Mouse (Mus musculus): ENCODE data around the gene Ttll1.
"Not testable (repeated sequence)": the region's sequence is repeated elsewhere in the genome, so short reads cannot be mapped to it uniquely, and the experiment has no call there.

Ttll1 gene

DNA sequence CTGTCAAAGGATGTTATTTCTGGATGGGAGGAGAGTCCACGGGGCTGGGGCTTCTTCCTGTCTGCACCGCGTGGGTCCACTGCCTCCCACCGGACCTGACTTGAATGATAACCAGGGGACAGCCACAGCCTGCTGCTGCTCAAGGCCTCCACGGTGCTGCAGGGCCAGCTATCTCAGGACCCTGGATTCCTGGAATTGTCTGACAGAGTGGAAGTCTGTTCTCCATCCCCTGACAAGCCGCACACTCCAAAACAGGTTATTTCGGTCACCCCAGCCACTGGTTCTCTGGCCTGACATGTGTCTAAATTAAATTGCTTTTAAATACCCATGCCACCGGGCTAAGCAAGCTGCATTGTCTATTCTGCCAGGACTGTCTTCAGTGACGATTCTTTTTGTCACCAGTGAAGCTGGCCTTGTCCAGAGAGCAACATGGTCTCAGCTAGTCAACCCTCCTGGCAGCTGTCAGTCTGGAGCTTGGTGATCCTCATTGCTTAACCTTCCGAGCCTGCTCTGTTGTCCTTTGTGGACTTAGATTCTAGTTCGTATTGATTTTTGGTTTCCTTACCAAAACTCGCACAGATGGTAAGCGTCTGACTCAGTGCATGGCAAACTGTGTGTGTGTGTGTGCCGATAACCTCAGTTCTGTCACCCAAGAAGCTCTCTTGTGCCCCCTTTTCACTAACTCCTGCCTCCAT lies 13.1 kb upstream of the Ttll1 start:
- no peak for DNase-seq (ENCODE audit: low read depth, low spot score)

DNA sequence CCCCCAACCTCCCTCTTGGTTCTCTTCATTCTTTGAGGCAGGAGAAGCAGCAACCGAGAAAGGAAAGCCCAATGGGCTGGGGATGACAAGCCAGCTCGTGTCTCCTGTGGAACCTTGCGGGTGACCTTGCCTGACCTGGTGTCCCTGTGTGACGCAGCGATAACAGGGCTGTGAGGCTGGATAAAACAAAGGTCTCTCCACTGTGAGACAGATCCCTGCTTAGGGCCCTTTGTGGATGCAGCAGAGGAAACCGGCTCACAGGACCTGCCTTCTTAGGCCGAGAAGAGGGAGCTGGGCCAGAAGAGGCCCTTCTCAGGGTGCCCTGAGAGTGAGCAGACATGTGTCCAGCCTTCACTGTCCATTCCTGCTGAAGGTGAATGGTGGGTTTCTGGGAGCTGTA lies 12.5 kb upstream of the Ttll1 start:
- DNase-seq (ENCODE audit: low read depth, low spot score), result no peak

DNA sequence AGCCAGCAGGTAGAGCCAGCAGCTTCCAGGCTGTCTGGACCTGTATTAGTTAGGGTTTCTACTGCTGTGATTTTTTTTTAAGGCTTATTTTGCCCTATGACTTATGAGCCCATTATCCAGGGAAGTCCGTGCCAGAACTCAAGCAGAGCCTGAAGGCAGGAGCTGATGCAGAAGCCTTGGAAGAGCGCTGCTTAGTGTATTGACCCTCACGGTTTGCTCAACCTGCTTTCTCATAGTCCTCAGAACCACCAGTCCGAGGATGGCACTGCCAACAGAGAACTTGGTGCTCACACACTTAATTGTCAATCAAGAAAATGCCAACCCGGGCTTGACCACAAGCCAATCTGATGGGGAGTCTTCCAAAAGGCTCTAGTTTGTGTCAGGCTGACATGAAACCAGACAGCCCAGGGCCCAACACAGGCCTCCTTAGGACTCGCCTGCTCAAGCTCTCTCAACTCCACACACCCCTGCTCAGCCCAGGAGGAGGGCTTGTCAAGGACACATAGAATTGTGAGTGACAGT lies 10.2 kb upstream of the Ttll1 start:
- no peak for DNase-seq (ENCODE audit: low read depth, low spot score)

DNA sequence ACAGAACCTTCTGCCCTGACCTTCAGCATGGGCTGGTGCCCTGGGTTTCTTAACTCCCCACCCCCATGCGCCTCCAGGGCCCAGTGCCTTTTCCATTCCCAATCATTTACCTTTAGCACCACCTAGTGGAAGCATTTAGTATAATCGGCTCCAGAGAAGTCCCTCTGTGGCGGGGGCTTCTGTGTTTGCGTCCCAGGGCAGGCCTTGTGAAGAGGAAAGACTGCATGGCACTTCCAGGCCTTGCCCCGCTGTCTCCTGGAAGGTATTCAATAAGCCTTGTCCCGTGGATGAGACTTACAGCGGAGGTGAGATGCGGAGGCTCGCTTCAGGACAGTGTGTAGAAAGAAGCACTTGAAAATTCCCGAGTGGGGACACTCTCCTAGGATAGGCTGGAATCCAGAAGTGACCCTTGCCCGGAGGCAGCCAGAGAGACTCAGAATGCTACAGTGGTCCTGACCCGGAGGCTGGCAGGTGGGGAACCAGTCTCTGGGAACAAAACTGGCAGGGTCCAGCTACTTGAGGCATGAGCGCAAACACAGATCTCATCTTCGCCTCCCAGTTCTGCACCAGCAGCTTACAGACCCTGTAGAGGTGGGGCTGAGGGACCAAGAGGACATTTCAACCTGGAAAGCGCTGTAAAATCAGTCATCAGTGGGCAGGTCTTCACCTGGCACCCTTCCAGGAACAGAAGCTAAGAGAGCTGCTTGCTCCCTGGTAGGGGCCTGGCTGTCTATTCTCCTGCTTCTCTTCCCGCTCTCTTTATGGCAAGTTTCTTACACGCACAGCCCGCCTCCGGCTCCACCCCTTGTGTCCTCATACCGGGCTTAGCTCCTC lies 7.7 kb upstream of the Ttll1 start:
- DNase-seq (ENCODE audit: low read depth, low spot score), result peak; percentile 67

DNA sequence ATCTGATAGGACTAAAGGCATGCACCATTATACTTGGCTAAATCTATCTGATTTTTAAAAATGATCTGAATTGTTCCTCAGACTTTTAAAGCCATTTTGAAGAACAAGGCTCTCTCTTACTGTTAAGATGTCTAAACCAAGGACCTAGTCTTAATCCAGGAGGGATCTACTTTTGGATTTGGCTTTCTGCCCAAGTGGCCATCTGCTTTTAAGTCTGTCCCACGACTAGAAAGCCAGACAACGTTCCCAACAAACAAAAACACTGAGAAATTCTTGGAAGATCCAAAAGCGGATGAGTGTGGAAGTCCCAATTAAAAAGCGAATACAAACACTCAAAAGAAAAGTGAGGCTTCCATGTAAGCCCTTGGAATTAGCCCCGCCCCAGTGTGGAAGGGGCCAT lies 4.3 kb upstream of the Ttll1 start:
- DNase-seq (ENCODE audit: low read depth, low spot score), result no peak

DNA sequence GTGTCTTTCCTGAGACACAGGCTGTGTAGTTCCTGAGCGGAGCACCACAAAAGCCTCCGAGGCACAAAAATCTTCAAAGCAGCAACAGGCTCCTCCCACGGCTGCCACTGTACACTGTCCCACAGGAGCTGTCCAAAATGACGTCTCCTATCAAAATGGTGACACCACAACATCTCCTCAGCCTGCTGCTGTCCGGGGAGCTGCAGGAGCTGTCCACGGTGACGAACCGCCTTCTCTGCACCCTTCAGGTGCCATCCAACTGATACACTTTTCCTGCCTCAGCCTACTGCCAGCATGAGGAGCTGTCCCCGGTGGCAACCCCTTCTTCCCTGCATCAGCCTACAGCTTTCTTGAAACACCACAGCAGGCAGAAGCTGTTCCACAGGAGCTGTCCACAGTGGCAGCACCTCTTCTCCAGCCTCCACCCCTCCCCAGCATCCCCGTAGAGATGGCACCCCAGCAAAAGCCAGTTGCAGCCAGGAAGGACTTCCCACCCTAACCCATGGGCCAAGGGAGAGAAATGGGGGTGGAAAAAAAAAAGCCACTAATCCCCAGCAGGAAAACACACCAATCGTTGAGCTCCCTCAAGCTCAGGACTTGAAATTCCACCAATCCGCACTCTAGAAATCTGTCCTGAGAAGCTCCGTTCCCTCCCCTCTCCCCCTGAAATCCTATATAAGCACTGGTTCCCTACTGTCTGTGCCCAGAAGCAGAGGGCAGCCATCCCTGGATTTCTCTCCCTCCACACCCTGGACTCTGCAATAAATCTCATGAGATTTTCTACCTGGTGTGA lies 2.0 kb upstream of the Ttll1 start:
- no peak for DNase-seq (ENCODE audit: low read depth, low spot score)

DNA sequence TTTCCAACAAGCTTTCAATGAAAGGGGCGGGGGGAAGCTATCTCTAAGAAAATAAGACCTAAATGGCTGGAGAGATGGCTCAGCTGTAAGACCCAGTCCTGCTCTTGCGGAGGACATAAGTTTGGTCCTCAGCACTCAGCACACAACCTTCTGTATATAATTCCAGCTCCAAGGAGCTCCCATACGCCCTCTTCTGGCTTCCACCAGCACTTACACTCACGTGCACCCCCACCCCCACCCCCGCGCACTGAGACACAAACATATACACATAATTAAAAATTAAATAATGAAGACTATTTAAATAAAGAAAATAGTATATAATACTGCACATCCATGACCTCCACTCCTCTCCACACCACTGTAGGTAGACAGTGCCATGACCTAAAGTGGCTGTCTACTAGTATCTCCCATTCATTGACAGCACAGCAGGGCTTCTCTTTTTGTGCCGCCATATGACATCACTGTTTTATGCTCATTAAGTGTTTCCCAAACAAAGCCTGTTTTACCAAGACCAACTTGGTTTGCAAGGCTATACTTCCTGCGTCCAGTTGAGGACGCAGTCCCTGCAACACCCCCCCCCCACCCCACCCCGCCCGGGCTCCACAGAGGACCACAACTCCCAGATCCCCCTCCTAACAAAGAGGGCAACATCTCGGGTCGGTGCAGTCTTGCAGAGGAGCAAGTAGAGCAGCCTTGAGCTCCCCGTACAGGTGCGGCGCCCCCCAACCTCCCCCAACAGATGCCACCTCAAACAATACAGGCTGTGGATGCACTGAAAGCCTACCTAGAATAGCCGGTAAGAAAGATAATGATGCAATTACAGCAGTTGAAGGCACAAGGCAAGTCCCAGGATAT lies 516 bp downstream of the Ttll1 start:
- no peak for DNase-seq (ENCODE audit: low read depth, low spot score)

DNA sequence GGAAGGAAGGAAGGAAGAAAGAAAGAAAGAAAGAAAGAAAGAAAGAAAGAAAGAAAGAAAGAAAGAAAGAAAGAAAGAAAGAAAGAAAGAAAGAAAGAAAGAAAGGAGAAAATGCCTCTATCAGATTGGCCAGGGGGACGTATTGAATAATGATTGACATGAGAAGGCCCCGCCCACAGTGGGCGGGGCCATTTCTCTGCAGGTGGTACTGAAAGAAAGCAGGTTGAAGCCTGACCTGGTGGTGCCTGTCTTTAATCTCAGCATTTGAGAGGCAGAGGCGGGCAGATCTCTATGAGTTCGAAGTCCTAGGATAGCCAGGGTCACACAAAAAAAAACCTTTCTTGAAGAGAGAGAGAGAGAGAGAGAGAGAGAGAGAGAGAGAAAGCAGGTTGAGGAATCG lies 9.2 kb downstream of the Ttll1 start:
- not testable (repeated sequence) for DNase-seq (ENCODE audit: low read depth, low spot score)

DNA sequence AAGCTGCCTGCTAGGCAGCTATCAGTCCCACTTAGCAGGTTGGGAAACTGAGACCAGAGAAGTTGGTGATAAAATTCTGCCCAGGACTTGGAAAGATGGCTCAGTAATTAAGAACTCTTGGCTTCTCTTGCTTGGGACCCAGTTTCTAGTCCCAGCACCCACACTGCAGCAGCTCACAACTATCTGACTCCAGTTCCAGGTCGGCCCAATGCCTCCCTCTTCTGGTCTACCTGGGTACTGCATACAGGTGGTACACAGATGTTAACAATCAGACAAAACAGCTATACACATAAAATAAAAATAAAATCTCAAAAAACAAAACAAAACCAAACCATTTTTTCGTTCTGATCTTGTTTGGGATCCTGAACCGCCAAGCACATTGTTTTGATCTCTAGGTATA lies 10.3 kb downstream of the Ttll1 start:
- no peak for DNase-seq (ENCODE audit: low read depth, low spot score)

DNA sequence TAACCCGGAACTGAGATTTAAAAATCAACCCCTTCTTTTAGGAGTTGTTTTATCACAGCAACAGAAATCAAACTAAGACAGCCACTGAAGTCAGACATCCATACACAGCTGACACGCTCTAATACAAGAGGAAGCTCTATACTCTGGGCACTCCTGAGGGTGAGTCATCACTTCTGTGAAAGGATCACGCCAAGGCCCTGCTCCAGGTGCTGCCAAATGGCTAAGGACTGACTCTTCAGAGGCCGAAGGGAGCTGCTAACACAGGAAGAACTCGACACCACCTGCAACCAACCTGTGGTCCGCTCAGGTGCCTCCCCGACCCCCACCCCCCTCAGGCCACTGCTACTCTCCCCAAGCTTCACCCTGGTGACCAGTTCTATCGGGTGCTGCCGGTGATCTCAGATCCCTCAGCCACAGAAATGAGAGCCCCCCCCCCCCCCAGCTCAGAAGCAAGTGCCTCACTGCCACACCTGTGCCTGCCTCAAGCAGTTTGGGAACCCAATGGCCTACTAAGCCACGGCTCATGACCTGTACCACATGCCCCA lies 11.4 kb downstream of the Ttll1 start:
- no peak for DNase-seq (ENCODE audit: low read depth, low spot score)

DNA sequence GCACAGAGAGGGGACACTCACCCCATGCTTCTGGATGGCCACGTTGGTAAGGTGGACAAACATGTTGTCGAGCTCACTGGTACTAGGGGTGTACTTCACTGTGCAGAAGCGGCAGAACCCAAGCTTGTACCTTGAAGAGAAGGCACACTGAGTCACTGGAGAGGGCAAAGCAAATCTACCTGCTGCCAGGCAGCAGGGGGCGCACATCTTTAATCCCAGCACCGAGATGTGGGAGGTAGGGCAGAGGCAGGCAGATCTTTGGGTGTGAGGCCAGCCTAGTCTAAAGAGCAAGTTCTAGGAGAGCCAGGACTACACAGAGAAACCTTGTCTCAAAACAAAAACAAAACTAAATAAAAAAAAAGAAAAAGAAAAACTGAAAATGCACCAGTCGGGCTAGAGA lies 13.4 kb downstream of the Ttll1 start:
- DNase-seq (ENCODE audit: low read depth, low spot score), result no peak

DNA sequence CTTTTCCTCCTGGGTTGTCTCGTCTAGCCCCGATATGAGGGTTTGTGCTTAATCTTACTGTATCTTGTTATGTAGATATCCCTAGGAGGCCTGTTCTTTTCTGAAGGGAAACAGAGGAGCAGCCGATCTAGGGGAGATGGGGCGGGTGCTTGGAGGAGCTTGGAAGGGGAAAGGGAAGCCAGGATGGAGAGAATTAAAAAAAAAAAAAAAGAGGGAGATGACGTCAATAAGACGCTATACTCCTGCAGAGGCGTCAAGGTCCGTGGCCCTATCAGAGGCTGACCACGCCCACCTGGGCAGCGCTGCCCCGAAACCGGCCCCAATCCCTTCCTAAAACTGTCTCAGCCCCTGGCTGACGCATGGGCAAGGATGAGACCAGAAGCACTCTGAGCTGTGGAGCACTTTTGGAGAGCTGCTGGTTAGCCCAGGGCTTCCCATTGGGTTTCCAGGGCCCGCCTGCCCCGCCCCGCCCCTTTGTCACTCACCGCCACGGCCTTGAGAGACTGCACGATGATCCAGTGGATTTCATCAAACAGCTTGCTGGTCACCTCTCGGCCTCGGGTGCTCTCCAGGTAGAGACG lies 14.8 kb downstream of the Ttll1 start:
- no peak for DNase-seq (ENCODE audit: low read depth, low spot score)

DNA sequence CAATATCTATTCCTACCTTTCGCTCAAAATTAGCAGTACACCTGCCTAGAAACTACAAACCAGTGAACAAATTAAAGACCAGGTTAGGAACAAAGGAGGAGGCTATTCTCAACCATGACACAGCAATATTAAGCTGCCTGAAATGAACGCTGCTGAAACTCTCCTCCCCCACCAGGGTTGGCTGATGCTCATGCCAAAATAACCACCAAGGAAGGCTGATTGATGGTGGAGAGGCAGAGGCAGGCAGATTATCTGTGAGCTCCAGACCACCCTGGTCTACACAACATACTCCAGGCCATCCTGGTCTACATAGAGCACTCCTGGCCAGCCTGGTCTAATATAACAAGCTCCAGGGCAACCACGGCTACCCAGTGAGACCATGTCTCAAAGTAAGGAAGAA lies 15.5 kb downstream of the Ttll1 start:
- no peak for DNase-seq (ENCODE audit: low read depth, low spot score)

DNA sequence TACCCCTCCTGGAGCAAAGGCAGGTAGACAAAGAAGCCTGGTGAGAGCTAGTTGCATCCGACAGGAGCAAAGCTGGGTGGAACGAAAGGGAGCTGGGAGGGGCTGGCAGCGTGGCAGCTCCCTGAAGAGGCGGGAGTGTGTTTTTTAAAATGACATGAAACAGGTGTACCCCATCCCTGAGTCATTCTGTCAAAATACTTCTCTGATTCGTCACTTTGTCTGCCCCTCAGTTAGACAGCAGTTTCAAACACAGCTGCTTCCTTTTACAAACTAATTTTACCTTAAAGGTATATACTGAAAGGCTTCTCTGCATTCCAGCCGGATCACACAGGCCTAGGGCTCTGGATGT lies 16.1 kb downstream of the Ttll1 start:
- no peak for DNase-seq (ENCODE audit: low read depth, low spot score)

DNA sequence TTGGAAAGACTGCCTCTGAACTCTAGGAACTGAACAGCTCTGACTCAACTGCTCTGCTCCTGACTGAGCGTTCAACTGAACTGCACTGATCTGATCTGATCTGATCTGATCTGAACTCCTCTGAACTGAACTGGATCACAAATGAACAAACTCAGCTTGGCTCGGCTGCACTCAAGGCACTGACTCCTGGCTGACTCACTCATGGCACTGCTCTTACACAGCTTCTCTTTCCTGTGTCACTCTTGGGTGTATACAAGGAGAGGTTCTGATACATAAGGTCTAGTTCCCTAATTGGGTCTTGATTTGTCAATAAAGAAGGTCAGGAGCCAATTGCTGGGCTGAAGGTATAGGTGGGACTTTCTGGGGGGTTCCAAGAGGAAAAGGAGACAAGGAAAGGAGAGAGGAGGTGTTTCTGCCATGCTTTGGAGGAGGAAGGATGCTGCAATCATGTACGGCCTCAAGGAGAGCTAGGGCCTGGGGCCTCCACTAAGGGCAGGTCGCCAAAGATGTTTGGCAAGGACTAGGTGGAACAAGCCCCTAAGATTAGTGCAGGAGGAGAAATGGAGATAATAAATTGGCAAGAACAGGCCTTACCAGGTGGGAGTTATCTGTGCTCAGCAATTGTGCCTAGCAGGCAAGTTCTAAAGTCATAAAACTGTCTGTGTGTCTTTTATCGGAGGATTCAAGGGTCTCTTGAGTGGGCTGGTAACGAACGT lies 16.7 kb downstream of the Ttll1 start:
- DNase-seq (ENCODE audit: low read depth, low spot score), result no peak

DNA sequence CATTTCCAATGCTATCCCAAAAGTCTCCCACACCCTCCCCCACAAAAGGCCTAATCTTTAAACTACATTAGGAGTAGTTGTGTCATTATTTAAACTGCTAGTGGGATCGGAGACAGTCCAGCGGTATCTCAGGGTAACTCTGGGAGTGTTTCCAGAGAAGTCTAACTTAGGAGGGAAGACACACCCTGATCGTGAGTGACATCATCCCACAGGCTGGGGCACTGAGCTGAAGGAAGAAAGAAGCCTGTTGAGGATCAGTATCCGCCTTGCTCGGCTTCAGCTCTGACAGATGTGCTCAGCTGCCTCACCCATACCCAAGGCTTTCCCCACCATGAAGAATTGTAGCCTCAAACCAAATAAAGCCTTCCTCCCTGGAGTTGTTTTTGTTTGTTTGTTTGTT lies 18.8 kb downstream of the Ttll1 start:
- DNase-seq (ENCODE audit: low read depth, low spot score), result no peak

DNA sequence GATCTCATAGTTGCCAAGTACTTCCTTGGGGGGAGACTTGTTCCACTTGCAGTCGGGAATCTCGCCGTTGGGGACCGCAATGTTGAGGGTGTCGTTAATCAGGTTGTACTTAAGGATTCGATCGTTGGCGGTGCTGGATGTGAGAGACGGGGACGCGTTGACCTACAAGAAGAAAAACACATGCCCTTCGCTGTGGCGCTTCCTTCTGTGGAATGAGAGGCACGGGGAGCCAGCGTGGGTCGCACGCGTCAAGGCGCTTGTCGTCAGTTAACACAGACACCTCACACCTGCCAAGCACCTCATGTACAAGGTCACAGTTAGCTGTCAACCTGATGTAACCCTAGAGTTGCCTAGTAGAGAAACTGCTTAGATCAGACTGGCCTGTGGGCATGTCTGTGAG lies 21.2 kb downstream of the Ttll1 start:
- no peak for DNase-seq (ENCODE audit: low read depth, low spot score)

DNA sequence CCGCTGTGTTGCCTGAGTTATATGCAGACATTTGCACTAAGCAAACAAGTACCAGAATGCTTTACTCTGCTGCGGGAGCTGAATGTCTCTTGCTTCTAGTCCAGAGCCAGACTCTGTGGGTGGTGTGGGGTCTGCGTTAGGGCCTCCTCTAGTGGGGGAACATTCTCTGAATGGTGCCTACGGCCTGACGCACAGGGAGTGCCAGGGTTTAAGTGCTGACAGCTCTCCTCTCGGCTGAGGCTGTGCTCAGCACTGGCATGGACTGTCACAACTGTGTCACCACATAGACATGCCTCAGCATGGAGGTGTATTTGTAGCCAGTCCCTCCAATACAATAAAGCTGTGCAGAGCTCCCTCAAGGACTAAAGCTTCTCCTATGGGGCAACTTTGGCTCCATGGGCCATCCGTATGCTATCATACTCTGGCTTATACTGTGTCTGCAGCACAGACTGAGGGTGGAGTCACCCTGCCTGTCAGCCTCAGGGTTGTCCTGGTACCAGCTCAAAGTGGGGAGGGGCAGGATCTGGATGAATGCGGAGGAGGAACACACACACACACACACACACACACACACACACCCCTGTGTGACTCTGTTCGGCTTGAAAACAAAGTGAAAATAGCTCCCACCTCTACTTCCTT lies 23.1 kb downstream of the Ttll1 start:
- no peak for DNase-seq (ENCODE audit: low read depth, low spot score)

DNA sequence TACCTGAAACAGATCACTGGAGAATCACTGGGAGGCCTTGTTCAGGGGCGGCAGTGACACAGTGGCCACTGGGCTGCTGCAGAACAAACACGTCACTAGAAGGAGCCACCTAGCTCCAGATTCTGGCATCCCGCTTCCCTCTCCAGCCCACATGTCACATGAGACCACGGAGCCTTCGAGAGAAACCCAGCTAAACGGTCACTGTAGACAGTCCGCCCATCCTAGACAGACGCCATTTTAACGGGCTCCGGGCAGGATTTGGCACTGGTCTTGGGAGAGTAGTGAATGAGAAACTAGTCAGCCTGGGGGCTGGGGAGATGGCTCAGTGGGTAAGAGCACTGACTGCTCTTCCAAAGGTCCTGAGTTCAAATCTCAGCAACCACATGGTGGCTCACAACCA lies 26.4 kb downstream of the Ttll1 start:
- no peak for DNase-seq (ENCODE audit: low read depth, low spot score)

DNA sequence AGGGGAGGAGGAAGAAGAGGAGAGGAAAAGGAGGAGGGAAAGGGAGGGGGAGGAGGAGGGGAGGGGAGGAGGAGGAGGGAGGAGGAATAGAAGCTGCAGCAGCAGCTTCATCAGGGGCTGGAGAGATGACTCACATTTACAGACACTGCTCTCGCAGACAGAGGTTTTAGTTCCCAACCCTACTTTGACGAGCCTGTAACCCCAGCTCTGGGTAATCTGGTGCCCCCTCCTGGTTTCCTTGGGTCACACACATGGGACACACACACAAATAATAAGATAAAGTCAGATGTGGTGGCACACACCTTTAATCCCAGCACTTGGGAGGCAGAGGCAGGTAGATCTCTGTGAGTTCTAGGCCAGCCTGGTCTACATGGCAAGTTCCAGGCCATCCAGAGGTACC lies 27.2 kb downstream of the Ttll1 start:
- DNase-seq (ENCODE audit: low read depth, low spot score), result no peak

All from retina, adult 2 months (tissue).